Mouse (Mus musculus) kidney, adult 9 months (tissue): ENCODE measurements around the gene Vps8.

ENCODE experiments used
- DNase-seq: peaks from one replicate; pipeline ENCODE4 v3.0.0; 2022

Vps8 gene

DNA sequence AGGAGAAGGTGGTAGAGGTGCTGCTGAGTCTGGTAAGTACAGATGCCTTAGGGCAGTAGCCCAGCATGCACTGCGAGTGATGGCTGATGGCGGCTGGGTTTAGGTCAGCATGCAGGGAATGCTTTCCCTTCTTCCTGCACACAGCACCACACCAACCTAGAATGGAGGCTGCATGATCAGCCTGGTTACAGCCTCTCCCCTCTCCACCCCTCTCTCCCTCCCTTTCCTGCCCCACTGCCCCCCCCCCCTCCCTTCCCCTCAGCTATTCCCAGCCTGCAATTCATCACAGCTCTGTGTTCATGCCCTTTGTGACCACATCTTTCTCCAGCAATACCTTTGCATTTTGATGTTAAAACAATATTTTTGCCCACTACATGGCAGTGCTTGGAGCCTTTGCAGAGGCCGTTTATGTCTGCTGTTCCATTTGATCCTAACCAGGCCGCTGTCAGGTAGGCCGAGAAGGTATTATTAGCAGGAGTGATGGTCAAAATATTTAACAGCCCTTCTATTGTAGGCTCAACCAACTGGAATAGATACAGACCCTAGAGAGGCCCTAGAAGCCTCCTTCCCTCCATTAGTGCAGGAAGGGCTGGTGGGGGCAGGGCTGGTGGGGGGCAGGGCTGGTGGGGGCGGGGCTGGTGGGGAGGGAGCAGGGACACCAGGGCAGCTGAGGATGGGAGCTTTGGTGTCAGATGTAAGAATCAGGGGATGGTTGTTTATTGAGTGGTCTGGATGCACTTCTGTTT lies 17.5 kb upstream of the Vps8 start:
- no peak for DNase-seq

DNA sequence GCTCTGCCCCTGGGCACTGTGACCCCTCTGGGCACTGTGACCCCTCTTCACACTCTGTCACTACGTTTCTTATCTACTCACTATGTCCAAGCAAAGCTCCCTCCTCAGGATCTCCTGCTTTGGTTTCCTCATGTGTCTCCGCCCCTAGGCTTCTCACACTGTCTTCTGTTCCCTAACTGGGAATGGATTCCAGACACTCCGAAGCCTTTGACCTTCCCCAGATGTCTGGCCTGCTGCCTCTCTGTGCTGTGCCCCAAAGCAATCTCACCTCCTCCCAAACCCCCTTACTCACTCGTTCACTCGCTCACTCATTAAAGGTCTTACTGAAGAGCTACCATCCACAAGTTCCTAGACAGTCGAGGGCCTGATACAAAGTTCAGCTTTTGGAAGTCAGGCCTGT lies 16.8 kb upstream of the Vps8 start:
- no peak for DNase-seq

DNA sequence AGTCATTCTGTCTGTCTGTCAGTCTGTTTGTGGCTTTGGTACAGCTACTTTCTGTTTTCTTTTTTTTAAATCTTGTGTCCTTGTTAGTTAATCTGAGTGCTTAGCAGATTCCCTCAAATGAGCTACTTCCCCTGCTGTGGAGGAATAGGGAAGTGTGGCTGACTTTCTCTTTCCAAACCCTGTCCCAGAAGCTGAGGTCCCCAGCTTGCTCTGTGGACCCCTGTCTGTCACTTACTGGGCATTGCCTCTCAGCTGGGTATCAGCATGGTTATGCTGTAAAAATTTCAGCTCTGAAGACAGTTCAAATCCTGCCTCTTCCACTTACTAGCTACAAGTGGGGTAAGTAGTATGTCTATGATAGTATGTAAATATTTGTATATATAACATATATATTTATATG lies 11.1 kb upstream of the Vps8 start:
- no peak for DNase-seq

DNA sequence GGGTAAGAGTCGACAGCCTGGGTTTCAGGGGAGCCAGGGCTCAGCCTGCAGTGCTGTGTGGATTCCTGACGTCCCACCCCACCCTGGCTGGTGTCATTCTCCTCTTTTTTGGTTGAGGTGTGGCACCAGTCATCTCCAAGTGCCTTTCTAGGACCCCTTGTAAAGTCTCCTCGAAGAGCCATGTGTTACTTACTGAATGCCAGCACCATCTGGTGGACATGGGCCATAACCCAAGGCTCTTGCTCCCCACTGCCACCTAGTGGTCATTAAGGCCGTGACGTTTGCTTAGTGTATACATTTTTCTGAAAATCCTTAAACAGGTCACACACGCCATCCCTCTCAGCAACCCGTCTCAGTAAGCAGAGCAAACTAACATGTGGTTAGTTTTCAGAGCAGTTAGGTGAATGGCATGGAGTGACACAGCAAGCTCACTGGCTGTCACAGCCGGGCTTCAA lies 10.3 kb upstream of the Vps8 start:
- DNase-seq, result peak; percentile 85

DNA sequence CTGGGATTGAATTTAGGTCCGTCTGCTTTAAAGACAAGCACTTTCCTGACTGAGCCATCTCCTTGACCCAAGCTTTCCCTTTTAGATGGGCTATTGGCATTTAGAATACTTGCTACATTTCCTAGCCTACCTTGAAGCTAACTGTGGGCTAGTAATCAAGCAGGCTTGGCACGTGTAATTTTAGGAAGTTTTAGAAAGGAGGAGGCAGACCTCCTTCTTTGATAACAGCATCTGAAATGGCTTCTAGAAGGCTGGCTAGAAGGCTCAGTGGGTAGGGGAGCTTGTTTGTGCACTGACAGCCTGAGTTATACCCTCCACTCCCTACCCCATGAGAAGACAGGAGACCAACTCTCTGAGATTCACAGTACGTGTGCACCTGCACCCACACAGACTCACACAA lies 9.1 kb upstream of the Vps8 start:
- no peak for DNase-seq

DNA sequence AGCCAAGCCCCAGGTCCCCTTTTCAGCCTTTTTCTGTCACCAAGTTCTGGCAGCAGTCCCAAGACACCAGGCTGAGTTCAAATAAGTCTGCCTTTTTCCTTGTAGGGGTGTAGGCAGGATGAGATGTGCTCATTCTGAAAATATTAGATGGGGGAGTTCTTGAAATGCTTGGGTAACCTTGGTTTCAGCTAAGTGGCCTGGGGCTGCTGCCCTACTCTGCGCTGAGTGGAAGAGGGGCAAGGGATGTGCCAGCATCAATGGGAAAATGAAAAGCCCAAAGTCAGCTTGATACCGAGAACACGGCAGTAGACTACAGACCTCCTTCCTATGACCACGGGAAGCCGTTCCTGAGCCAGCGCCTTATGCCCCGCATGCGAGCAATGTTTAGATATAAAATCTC lies 7.8 kb upstream of the Vps8 start:
- no peak for DNase-seq

DNA sequence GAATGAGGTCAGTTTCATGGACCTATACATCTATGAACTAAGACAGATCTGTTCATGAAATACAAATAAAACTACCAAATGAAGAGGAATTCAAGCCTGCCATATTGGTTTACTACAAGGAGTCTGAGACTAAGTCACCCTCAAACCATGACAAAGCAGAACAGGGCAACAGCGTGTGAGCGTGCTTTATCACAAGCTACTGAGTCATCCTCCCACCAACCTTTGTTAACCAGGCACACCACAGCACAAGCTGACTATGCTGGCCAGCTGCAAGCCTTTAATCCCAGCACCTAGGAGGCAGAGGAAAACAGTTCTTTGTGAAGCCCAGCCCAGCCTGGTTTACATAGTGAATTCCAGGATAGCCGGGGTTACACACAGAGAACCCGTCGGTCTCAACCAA lies 4.9 kb upstream of the Vps8 start:
- no peak for DNase-seq

DNA sequence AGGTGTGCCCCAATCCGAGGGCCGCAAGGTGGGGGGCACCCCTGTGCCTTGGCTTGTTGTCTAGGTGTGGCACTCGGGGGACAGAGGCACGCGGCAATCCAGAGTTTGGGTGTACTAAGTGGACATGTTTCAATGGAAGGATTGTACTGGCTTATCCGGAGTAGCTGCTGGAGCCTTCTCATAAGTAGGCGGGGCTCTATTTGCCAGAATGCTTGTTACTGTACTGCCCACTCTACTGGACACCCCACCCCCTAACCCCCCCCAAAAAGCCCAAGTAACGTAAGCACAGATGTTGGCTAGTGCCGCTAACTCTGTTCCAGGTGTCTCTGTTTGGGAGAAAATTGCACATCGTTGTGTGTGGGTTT lies 610 bp downstream of the Vps8 start:
- DNase-seq, result peak; percentile 49

DNA sequence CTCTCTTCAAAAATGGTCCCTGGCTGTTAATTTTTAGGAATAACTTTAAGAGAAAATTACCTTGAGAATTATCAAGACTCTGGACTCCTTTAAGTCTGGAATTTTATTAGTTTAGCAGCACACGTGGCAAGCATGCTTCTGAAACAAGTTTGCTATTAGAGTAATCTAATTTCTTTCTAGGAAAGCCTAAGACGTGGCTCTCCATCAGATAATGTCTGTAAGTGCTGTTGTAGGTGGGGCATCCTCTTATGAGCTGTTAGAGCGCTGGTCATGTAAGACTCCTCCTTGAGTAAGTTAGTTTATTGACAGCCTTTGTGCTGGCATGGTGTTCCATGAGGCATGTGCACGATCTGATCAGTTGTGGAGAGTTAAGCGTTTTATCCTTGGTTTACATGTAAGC lies 5.2 kb downstream of the Vps8 start:
- no peak for DNase-seq

DNA sequence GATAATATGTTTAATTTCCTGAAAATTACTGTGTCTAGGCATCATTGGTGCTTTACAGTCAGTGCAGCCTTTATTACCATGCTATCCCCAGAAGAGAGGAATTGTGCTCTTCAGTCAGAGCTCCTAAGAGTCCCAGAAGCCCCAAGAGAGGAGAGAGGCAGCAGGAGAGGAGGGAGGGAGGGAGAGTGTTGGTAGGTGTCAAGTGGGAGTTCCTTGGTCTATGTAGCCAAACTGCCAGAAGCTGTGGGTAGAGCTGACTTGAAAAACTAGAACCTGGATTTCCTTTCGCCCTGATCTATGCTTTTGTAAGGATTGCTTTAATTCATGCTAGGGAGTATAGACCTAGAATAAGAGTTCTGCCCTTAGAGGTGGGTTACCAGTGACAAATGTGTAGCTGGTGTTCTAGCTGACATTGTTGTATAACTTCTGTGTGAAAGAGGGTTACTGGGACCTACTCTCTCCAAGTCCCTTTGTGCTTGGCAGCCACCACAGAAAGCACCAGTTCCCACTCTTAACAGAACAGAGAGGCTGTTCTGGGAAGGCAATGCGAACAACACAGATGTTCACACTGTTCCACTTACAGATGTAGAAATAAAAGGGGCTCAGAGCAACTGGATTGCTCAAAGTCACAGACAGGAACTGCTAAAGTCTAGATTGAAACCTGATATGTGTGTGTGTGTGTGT lies 7.6 kb downstream of the Vps8 start:
- no peak for DNase-seq

DNA sequence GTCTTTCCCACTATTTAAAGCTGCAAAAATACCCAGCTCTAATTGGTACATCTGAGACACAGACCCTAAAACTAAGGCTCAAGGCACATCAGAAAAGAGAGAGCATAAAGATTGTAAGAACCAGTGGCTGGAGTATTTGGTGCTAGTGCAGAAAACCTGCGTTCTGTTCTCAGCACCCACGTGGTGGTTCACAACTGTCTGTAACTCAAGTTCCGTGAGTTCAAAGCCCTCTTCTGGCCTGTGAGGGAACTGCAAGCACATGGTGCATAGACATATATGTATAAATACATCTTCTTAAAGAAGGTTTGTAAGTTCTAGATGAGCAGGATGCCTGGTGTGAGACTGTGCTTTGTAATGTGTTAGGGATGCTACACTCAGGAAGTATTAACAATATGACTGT lies 8.7 kb downstream of the Vps8 start:
- DNase-seq, result no peak

DNA sequence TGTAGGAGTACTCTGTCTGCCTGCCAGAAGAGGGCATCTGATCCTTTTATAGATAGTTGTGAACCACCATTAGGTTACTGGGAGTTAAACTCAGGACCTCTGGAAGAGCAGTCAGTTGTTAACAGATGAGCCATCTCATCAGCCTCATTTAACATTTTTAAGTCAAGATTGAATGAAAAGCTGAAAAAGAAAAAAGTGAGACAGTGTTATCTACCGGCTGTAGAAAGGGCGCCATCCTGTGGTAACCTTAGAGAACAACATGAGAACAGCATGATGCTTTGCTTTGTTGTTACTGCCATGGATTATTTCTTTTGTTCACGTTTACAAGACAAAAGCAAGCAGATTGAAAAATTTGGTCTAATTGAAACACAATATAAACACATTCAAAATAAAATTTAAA lies 10.6 kb downstream of the Vps8 start:
- DNase-seq, result no peak

DNA sequence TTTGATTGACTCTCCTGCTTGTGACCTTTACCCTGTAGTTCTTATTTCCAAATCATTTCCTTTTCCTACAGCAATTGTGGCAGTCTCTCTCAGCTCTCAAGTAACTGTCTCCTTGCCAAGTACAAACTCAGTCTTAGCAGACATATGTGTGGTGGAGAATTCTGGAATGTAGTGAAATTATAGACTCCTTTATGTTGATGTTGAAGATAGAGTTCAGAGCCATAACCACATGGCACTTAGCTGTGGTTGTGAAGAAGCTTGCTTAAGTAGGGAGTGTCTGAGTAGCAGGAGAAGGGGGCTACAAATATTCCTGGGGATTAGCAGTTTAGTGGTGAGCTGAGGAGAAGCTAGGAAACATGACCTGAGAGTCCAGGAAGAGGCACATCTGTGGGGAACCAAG lies 18.1 kb downstream of the Vps8 start:
- DNase-seq, result no peak

DNA sequence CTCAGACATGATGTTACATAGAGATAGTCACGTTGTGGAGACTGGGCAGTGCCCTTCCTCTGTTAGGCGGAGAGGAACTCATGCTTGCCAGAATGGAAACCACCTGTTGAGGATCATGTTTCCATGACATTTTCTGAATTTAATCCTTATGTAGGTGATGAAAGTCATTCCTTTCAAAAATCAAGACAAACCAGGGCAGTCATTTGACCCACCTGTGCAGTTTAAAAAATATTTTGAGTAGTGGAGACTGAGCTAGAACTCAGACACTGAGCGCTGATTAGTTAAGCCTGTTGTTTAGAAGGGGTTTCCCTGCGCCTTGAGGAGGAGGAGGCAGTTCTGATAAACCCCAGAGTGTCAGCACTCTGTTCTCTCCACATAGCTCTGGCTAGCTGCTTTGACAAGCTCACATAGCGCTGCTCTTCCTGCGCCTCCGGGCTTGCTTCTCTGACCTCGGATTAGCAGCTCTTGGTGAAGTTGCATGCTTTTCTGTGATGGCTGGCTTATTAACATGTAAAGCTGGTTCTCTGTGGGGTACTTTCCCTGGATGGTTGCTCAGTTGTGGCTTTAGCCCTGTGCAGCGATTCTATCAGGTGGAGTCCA lies 22.2 kb downstream of the Vps8 start:
- DNase-seq, result no peak

DNA sequence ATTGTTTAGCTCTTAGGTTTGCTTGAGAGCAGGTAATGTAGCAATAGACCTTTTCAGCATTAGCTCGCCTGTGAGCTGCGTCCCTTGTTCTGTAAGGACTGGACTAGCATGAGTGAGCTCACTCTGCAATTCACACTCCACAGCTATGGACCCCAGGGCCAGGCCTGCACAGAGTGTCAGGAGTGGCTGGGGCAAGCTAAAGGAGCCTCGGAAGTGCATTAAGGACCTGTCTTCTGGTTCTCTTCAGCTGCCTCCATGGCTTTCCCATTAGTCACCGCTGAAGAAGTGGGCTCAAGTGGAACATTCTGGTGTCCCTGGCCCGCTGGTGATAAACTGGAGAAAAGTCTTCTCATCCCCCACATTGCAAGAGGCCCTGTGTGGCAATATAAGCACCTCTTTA lies 24.5 kb downstream of the Vps8 start:
- DNase-seq, result no peak

DNA sequence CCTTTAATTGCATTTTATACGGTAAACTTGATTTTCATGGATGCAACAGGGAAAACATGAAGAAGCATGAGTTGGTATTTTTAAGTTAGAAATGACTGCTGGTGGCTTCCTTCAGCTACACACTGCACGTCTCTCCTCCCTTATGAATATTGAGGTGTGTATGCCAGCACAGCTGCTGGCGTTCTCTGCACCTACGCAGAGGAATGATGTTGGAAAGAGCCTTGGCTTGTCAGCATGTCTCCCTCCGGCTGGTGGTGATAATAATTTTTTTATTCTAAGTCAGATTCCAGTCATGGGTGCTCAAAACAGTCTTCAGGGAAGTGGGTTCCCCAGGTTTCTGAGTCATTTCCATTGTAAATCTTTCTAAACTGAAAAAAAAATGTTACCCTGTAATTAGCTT lies 25.5 kb downstream of the Vps8 start:
- DNase-seq, result no peak

DNA sequence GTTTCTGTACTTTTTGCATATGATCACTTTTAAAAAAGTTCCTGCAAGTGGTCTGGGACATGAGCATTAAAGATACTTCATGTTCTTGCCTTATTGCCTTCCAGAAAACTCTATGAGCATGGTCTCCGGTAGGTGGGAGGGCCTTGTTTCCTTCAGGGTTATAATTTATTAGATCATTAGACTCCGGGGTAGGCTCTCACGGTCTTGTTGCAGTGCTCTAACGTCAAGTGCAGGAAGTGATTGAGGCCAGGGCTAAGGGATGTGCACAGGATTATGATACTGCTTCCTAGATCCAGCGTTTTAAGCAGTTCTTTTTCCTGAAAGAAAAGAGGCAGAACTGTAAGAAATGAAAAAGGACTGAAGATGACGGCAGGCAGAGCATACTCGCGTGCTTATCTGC lies 27.0 kb downstream of the Vps8 start:
- no peak for DNase-seq

DNA sequence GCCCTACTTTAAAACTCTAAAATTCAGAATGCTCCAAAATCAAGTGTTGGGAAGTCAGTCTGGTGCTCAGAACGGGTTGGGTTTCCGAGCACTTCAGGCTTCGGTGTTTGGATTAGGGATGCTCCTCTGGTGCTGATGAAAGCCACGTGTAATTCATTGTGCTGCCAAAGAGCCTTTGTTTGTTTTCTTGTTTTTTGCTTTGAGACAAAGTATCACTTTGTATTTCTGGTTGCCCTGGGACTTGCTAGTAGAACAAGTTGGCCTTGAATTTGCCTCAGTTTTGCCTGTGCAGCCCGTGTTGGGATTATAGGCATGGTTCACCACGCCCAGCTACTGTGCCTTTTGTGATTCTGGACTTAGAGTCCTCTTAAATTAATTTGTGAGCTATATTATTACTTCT lies 29.7 kb downstream of the Vps8 start:
- DNase-seq, result no peak

DNA sequence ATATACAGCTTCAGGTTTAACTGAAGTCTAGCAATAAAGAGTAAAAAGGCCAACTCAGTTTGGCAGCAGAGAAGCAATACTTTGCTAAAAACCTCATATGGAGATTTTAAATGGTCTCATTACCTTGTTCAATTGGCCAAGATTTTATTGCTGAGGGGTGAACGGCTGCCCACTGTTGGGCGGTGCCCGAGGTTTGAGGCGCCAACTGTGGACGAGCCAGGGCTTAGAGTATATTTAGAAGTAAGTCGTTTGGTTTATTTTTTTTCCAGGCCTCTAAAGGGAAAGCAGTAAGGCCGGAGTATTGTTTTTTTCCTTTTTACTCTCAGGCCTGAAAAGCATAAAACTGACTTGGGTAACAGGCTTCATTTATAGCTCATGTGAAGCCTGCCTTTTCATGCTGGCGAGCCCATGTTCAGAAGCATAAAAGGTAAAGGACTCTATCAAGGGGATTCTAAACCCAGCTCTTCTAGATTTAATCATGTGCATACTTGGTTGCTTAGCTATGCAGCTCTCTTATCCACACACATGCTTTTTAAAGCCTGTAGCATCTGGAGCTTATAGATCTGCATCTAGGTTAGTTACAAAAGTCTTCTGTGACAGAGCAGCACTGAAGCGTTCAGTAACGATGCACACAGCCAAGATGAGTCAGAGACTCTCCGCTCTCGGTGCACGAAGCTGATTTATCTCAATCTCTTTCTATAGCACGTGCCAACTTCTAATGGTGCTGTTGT lies 34.9 kb downstream of the Vps8 start:
- no peak for DNase-seq

DNA sequence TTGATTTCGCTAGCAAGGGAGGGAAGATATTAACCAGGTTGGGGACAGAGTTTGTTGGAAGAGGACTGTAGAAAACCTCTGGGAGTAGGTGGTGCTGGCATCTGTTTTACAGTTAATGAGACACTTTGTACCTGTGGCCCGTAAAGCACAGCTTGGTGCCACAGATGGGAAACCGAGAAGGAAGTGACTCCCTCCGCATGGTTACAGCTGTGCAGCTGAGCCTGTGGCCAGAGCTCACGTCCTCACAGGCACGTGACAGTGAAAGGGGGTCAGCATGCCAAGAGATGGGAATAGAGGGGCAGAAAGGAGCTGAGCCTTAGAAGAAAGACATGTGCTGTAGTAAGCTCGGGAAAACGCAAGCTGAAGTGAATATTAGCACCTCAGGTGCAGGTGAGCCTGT lies 43.0 kb downstream of the Vps8 start:
- peak; percentile 11 for DNase-seq

DNA sequence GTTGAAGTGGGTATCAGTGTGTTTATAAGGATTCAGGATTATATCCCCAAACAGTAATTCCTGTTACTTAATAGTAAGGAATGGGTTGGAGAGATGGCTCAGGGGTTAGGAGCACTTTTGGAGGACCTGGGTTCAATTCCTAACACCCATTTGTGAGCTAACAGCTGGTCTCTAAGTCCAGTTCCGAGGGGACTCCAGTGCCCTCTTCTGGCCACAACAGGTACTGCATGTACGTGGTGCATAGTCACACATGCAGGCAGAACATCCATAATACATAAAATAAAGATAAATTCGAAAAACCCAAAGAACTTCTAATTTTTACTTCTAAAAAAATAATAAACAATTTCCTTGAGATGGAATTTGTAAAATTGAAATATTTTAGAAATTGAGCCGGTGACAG lies 47.5 kb downstream of the Vps8 start:
- no peak for DNase-seq

DNA sequence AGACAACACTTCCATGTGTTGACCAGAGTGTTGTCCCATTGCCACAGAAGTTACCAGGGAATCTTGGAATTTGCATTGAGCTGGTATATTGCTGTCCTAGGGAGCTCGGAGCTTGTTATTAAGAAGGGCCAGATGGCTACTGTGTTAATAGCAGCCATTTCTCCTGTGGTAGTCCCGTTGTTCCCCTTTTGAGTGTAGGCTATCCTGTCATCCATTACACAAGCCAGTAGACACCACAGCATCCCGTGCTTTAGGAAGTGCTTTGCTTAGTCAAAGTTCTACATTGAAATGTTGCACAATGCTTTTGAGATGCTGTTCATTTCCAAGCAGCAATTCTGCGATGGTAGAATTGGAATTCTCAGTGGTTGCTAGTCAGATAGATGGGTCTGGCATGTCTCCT lies 54.2 kb downstream of the Vps8 start:
- no peak for DNase-seq

DNA sequence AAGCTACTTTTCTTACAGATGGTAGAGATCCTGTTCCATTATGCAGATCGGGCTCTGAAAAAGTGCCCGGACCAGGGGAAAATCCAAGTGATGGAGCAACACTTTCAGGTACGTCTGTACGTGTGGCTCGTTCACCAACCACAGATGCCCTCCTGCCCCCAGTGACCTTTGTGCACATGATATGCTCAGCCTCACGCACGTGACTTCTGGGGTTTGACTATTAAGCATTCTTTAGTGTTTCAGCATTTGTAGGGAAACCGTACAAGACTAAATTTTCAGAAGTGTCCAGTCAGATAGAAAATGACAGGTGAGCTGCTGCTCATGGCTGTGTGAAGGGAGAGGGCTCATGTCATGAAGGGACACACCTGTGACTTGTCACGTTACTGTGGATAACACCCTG lies 55.5 kb downstream of the Vps8 start:
- peak; percentile 75 for DNase-seq

DNA sequence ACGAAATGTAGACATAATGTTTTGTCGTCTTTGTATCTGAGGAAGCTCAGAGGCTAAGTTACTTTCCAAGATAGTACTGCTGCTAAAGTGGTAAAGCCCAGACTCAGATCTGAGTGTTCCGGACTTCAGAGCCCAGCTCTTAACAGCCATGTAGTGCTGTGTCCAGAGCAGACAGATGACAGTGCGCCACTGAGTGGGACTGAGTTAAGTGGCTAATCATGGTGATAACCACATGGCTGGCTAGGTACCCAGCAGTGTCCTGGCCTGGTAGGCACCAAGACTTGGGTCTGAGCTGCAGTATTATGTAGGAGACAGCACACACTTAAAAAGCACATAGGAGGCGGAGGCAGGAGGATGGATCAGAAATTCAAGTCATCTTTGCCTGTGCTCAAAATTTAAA lies 60.9 kb downstream of the Vps8 start:
- DNase-seq, result no peak
